Mouse (Mus musculus) cerebellum, adult 9-10 months (tissue): Measurements from ENCODE around the gene Fbn1.

Experiments used
- DNase-seq: peaks from one replicate; pipeline ENCODE4 v3.0.0; 2022

Gene Fbn1

DNA sequence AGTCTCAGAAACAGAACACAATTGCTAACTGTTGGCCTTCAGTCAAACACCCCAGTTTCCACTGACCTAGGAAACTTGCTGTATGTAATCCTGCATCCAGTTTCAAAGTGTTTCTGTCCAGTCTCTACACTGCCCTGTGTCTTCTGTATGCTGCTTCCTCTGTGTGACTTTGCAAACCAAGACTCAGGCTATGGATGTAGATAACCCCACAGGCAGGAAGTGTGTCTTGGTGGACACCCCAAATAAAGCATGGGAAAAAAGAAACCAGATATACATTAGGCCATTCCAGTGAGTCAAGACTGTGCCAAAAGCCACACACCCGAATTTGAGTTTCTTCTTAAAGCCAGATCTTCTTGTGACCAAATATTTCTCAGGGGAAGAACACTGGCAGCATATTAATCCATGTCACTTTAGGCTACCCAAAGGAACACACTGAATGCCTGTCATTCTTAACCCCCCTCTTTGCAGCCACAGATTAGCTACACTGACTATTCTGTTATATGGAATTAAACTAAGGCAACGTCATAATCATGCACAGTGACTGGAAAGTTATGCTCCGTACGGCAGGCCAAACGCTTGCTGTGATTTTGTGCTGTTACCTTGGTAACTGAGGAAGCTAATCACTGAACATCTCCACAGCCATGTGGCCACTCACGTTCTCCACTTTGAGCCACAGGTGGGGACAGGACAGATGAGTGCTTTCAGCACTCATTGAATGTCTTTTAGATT, 55.3 kb downstream of the Fbn1 start:
- no peak for DNase-seq

- no peak for DNase-seq
Measured at GRCm38 (mm10) chr2:125449361-125449760, 58.4 kb downstream of the Fbn1 start.

GRCm38 (mm10) chr2:125448881-125449280, 58.9 kb downstream of the Fbn1 start:
- no peak for DNase-seq

GRCm38 (mm10) chr2:125447274-125447898, 60.4 kb downstream of the Fbn1 start:
- DNase-seq, result no peak

GRCm38 (mm10) chr2:125438381-125438780, 69.4 kb downstream of the Fbn1 start:
- no peak for DNase-seq

- no peak for DNase-seq
Measured at GRCm38 (mm10) chr2:125436240-125436639, 71.6 kb downstream of the Fbn1 start.

DNA sequence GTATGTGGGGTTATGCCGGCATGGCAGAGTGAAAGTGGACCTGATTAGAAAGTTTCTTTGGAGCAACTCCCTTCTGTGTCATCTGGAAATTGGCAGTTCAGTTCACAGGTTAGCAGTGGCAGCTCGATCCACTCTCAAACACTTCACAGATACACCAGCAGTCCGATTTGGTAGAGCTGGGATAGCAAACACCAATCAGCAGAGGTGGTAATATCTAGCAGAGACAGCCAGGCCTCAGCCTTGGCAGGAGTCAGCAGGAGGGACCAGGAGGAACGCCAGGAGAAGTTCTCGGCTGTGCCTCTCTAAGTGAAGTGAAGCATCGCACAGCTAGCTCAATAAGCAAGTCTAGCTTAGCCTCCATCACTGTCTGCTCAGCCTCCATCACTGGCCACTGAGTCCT, 74.3 kb downstream of the Fbn1 start:
- DNase-seq, result no peak

DNA sequence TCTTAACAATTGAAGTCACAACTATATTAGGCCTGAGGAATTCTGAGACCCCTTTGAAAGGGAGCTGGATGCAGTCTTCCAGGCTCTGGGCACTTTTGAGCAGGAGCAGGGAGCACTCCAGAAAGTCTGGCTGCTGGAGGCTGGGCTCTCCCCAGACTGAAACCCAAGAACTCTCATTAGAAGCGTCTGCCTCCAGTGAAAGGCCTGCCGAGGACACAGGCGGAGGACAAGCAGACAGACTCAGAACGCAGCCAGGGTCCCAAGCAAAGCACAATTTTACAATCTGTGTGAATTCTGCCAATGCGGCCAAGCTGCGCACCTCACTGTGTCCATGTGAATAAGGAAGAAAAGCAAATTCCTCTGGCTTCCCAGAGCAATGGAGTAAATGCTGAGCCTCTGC, 76.3 kb downstream of the Fbn1 start:
- peak; percentile 3 for DNase-seq

DNA sequence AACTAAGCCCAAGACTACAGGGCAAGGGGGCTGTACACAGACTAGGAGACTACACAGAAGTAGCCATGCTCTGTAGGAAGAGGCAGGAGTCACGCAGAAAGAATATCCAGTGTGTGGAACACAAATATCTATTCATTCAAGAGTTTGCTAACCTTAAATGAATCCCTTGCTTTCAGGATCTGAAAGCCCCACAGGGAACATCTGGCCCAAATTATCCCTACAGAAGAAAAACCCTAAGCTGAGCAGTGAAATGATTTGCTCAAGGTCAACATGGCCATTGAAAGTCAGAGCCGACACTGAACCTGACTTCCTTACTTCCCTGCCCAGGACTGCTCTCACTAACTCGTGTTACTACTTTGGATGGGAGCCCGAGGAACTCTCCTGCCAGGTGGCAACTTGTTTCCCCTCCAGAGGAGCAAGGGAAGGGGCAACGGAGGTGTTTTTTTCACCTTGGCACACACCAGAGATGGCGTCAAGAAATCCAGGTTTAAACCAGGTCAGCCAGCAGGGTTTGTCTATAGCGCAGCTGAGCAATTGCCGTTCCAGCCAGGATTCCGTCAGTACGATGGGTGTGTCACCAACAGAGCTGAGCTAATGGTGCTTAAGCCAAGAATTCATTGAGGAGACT, 78.9 kb downstream of the Fbn1 start:
- peak; percentile 2 for DNase-seq

DNA sequence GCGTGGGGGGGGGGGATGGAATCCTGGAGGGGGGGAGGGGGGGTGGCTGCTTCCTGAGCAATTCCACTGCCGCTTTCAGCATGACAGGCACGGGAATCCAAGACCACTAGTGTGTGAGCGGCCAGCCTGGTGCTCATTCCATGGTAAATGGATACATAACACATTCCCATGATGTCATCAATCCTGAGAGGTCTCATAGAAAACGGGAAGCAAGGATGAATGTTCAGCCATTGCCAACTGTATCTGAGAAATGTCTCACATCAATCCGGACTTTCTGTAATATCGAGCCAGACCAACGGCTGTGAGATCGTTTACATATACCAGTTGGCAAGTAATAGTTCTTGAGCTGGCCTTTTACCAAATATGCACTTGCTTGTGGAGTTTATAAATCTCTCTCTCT, 87.2 kb downstream of the Fbn1 start:
- no peak for DNase-seq

DNA sequence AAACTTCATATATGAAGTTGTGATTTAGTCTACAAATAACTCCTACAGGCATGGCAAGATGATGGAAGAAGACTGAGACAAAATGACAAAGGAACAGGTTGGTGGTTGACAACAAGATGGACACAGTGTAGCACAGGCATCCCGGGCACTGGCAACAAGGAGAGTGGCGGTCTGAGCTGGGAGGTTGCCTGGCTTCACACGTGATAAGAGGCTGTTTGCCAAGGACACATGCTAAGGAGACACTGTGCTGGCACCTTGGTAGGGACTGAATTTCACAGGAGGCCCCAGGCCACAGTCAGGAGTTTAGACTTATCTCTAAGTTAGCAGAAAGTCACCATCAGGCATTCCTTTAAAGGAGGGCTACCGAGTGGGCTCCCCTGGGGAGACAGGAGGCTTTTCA, 88.1 kb downstream of the Fbn1 start:
- DNase-seq, result no peak

- DNase-seq, result no peak
Measured at GRCm38 (mm10) chr2:125418546-125418945, 89.2 kb downstream of the Fbn1 start.

GRCm38 (mm10) chr2:125416541-125417245, 91.1 kb downstream of the Fbn1 start:
- DNase-seq, result no peak

DNA sequence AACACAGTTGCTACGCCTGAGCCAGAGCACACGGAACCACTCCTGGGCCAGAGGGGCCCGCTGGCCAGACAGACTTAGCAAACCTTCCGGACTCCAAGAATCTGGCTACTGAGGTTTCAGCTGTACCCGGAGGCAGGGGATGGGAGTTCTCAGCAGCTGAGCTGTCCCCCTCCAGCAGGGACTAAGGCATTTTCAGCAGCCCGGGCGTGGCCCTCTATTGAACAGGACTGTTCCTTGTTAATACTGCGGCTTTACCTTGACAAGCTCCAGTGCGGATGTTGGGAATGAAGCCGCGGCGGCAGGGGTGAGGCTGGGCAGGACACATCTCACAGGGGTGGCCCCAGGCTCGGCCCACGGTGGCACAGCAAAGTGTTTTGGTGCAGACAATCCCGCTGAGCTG, 95.4 kb downstream of the Fbn1 start:
- DNase-seq, result no peak

- no peak for DNase-seq
Measured at GRCm38 (mm10) chr2:125411777-125412176, 96.0 kb downstream of the Fbn1 start.

DNA sequence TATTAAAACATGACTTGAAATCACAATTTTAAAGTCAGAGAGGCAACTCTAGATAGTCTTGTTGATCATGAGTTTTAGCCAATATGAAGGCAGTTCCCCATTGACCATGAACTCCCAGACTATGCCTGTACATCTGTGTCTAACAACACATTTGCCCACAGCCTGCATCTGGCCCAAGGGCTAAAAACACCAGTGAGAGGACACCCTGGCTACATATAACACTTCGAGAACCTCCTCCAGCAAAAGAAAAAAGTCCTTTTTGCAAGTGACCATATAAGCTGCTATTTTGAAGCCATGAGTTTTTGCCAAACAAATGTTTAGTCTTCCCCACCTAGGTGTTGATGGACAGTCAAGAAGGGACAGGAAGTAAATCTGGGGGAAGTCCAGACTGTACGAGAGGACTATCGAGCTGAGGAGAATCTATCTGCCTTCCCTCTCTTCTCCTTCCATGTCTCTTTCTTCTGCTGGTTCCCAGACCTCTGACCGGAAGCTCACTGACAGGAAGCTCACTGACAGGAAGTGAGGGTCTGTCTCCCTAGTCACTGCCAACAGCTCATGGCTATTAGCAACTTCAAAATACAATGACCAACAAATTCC, 103.2 kb downstream of the Fbn1 start:
- DNase-seq, result no peak

DNA sequence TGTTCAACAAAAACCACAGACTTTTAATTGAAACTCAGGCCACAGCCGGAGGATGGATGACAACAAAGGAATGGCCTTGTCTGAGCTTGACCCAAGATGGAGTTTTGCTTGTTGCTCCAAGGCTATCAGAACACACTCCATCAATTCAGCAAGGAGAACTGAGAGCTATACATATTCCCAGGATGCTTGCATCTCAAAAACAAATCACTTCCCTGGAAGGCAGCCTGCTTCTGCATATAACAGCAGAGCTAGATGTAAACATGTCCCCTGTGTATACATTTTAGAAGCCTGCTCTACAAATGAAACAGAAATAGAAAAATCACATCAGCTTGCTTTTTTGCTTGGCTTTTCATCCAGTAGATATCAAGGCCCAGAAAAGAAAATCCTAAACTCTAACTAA, 105.5 kb downstream of the Fbn1 start:
- no peak for DNase-seq

DNA sequence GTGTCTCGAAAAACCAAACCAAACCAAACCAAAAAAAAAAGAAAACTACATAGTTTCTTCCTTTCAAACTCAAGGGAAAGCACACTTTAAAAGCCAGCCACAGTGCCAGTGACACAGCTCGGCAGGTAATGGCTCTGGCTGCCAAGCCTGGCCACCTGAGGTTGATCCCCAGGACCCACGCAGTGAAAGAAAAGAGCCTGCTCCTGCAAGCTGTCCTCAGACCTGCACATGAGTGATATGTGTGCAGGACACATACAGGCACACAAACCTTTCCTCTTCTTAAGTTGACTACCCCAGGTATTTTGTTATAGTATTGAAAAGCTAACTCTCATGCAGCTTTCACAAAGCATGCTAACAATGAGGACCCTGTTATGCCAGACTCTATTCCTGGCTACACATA, 107.7 kb downstream of the Fbn1 start:
- DNase-seq, result no peak

GRCm38 (mm10) chr2:125397796-125398195, 110.0 kb downstream of the Fbn1 start:
- DNase-seq, result no peak

GRCm38 (mm10) chr2:125394428-125395101, 113.2 kb downstream of the Fbn1 start:
- no peak for DNase-seq

DNA sequence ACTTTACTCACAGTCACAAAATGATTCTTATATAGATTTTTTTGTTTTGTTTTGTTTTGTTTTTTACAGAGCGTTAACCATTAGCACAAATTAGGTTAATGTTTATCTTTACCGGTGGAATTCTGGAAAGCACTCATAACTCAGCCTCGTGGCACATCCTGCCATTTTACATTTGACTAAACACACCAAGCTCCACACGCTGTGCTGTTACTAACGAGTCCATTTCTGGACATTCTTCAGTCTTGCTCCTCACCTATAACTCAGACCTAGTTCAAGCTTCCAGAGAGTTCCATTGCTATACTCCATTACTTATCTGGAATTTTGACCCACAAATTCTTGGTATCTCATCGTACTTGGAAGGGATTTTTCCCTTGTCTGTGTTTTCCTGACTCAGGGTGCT, 116.2 kb downstream of the Fbn1 start:
- DNase-seq, result no peak

DNA sequence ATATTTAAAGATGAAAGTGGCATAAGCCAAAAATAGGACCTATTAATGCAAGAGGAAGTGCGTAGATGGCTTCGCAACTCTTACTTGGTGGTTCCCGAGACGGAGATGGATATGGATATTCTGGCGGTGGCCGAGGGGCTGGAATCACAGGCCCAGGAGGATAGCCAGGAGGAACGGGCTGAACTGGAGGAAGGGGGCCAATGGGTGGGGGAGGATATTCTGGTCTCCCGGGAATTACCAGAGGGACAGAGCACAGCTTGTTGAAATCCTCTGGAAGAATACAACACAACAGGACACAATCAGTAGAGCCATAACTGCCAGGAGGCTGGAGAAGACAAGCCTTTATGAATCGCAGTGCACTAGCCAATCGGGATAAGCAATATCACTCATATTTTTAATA, 118.0 kb downstream of the Fbn1 start:
- no peak for DNase-seq
